Mouse (Mus musculus): ENCODE measurements around the gene Retn.

The Retn gene

DNA sequence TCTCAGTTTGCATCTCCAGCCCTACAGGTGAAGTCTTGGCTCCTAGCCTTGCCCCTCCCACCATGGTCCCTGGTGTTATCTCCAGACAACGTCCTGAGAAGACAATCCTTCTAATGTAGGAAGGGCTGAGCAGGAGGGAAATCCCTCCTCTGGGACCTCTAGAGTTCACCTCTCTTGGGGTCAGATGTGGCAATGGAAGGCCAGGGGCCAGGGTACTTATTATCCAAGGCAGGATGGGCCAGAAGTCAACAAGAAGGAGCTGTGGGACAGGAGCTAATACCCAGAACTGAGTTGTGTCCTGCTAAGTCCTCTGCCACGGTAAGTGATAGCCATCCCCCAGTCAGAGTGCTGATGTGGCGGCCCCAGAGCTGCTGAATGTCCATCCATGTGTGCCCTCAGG is at the start of gene Retn:
Gene Retn, plus strand, starts transcription at position 245 of the 400 bp plus-strand sequence.
- DNase-seq (ENCODE audit: inconsistent ontology term): no peak

DNA sequence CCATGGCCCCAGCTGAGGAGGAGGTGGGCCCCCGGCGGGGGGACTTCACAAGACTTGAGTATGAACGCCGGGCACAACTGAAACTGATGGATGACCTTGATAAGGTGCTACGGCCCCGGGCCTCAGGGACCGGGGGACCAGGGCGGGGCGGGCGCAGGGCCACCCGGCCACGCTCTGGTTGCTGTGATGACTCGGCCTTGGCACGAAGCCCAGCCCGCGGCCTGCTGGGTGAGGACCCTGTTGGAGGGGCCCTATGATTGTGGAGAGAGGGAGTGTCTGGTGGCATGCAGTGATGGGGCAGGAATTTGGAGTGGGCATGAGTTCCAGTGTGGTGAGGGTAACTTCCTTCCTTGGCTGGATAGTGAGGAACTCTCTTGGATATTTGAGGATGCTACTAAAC is 49.0 kb upstream of the Retn start:
- DNase-seq (ENCODE audit: inconsistent ontology term): peak; percentile 79

DNA sequence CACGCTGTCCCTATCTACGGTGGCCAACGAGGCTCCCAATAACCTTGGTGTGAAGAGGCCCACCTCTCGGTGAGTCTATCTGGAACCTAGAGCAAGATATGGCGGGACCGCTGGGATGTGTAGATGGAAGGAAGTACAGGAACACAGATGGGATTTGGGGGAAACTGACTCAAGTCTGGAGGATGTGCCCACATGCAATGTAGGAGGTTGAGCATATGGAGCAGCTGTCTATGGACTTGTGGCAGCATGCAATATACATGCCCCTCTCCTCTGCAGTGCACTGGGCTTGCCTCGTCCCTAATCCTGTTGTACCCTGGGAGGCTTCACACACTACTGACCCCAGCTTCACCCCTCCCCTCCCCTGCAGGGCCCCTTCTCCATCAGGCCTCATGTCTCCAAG is 47.7 kb upstream of the Retn start:
- DNase-seq (ENCODE audit: inconsistent ontology term): no peak

DNA sequence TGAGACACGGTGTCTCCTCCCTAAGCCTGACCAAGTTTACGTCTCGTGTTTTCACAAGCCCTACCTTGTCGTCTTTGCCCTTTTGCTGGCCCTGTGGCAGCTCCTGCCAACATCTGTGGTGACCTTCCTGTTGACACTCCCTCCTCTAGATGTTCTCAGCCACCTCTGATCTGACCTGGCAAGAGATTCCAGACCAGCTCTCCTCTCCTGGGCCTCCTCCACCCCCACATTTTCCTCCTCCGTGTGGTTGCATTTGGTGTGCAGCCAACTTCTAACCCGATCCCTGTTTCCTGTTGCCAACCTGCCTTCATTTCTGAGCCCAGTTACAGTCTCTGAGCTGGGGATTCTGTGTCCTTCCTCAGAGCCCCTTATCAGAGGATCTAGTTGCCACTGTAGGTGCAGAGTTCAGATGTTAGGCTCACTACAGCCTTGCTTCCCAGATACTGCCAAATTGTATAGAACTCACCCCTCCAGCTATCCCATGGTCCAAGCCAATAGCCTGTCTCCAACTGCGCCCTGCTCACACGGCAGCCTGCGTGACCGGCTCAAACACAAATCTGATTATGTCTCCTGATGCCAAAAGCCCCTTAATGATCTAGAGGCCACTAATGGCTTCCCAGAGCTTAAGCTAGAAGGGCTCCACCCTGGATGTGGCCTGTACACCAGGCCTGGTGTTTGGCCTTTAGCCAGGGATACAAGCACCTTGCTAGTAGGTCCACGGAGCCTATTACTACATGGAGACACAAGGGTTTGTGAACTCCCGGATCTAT is 46.3 kb upstream of the Retn start:
- DNase-seq (ENCODE audit: inconsistent ontology term): no peak

DNA sequence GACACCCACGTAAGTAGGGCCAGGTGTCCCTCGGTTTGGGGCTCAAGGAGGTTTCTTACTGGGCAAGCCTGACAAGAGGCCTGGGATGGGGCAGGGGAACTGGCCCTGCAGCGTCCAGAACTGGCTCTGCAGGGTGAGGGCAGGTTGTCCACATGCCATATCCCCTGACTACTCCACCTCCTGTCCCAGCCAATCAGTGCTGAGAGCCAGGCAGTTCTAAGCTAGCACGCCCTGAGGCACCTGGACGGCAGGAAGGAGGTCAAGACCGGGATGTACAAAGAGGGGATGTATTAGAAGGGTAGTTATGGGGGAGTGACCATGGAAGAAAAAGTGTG is 45.8 kb upstream of the Retn start:
- DNase-seq (ENCODE audit: inconsistent ontology term): no peak

DNA sequence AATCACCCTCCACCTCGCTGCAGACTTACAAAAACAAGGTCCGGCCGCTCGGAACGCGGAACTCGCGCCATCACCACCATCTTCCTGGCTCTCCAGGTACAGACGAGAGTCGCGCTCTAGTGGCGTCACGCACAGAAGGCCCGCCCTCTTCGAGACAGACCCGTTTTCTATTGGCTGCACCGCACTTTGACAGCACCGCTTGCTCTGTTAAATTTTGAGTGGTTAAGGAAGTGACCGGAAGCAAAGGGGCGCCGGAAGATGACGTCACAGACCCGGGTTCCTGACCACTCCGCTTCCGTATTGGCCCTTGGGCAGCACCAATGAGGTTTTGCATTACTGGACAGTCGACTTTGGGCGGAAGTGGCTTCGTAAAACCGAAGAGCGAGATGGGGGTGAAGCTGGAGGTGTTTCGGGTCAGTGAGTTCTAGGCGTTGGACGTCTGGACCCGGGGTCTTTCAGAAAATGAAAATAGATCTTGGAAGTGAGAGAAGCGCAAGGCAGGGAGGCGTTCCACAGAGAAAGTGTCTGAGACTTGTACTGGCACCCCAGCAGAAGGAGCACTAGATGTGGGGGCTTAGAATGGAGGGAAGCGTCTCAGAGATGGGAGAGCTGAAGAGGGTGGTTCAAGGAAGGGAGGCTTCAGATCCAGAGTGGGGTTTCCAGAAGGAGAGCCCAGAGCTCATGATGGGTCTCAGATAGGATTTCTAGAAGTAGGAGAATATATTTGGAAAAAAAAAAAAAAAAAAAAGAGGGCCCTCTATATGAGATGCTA is 34.2 kb upstream of the Retn start, which contains the start of the genes Xab2 and Pet100:
Gene Xab2, minus strand, starts transcription at position 118 of the 772 bp plus-strand sequence.
Gene Pet100, plus strand, starts transcription at position 350 of the 772 bp plus-strand sequence.
- DNase-seq (ENCODE audit: inconsistent ontology term): peak; percentile 99

DNA sequence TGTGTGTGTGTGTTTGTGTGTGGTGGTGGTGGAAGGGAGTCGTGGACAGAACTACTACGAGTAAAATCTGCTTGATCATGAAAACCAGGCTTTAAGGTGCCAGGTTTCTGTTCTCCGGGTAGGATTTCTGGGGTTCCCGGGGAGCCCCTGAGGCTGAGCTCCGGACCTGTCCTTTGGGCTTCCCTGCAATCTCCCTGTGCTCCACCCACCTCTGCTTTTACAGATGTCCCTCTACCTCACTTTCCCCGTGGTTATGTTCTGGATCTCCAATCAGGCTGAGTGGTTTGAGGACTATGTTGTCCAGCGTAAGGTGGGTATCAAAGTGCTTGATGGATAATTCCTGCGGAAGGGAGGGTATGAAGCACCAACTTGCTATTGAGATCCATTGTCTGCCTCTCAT is 33.5 kb upstream of the Retn start:
- no peak for DNase-seq (ENCODE audit: inconsistent ontology term)

DNA sequence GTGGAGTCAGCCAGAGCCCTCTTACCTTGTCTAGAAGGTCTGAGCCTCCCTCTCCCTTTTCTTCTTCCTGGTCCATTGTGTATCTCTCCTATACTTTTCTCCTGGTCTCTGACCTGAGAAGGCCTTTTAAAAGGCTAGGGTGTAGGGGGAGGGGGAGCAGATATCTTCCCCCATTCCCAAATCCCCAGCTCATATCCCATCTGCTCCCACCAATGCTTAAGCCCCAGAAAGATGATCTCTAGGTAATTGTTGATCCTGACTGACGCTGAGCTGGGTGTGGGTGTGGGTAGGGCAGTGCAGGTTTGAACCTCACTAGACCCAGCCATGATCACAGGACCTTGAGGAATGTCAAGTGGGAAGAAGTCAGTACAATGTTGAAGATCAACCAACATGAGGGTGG is 30.1 kb upstream of the Retn start, which contains the start of gene Pcp2:
Gene Pcp2, minus strand, starts transcription at position 101 of the 400 bp plus-strand sequence.
- no peak for DNase-seq (ENCODE audit: inconsistent ontology term)

DNA sequence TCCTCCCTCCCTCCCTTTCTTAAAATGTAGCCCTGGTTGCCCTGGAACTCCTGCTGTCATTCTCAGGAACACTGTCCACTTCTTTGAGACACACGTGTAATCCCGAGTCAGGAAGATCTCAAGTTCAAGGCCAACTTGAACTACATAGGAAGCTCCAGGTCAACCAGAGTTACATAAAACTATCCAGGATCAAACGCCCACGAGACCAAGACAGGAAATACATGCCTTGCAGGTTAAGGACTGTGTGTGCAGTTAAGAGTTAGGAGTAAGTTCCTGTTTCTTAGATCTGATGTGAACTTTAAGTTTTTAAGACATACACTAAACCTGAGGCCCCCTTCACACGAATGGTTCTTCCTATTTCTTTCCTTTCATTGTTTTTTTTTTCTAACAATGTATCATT is 28.6 kb upstream of the Retn start:
- DNase-seq (ENCODE audit: inconsistent ontology term): no peak

DNA sequence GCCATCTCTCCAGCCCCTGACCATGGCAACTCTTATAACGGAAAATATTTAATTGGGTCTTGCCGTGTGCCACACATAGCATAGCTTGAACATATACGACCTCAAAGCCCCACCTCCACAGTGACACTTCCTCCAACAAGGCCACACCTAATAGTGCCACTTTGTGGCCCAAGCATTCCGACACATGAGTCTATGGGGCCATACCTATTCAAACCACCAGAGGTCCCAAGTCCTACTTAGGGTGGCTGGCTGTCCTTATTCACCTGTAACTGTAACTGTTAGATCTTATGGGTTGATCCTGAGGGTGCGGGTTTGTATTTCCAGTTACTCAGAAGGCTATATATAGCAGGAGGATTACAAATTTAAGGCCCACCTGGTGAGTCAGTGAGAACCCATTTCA is 27.6 kb upstream of the Retn start:
- no peak for DNase-seq (ENCODE audit: inconsistent ontology term)

DNA sequence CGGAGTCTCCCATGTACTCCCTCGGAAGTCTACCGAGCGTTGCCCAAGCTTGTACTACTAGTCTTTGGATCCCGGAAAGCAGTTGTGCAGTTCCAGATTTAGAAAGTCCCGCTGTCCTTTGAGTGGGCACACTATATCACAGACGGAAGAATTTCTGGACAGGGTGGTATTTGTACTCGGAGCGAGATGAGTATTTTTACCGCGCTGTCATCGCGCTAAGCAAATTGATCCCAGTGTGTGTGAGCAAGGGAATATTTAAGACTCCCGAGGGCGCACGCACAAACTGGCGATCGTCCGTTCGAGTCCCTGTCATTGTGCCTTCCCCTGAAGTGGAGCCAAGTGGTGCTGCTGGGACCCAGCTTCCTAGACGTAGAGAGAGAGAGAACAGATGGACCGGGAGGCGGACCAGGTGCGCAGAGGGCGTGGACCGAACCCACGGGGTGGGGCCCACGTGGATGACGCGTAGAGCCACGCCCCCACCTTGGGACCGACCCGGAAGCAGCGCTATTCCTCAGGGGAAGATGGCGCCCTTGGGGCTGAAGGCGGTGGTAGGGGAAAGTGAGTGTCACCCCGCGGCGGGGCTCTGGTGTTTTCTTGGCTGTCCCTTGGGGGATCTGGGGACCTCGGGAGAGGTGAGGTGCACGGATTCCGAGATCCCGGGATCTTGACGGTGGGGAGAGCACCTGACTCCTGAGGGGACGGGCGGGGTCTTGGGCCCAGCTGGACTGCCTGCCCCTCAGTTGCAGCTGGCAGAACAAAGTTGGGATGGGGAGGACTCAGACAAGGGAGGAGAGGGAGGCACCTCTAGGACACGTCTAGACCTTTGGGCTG is 24.7 kb upstream of the Retn start, which contains the start of gene Stxbp2:
Gene Stxbp2, plus strand, starts transcription at position 309 of the 831 bp plus-strand sequence.
- DNase-seq (ENCODE audit: inconsistent ontology term): peak; percentile 80

DNA sequence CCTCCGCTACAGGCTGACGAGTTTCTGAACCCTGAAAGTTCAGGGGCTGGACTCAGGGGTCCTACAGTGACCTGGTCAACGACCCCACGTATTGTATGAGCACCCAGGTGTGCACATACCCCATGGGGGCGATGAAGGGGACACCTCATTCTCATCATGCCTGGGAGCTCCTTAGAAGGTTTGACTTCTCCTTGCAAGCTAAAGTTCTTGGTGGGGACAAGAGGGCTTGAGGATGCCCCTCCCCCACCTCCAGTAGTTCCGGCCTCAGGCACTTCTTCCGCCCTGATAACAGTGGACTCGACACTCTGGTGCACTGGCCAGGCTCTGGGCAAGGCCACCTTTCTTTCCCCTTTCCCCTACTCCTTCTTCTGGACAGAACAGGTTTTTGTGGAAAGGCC is 24.1 kb upstream of the Retn start:
- no peak for DNase-seq (ENCODE audit: inconsistent ontology term)

DNA sequence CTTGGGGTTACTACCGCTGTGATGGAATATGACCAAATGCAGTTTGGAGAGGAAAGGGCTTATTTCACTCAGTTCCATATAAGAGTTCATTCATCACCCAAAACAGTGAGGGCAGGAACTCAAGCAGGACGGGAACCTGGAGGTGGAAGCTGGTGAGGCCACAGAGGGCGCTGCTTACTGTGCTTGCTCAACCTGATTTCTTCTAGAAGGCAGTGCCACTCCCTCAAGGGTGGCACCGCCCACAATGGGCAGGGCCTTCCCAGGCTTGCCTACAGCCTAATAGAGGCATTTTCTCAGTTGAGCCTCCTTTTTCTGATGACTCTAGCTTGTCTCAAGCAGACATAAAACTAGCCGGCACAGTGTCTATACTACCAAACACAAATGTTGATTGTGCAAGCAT is 9.8 kb upstream of the Retn start:
- DNase-seq (ENCODE audit: inconsistent ontology term): peak; percentile 7

DNA sequence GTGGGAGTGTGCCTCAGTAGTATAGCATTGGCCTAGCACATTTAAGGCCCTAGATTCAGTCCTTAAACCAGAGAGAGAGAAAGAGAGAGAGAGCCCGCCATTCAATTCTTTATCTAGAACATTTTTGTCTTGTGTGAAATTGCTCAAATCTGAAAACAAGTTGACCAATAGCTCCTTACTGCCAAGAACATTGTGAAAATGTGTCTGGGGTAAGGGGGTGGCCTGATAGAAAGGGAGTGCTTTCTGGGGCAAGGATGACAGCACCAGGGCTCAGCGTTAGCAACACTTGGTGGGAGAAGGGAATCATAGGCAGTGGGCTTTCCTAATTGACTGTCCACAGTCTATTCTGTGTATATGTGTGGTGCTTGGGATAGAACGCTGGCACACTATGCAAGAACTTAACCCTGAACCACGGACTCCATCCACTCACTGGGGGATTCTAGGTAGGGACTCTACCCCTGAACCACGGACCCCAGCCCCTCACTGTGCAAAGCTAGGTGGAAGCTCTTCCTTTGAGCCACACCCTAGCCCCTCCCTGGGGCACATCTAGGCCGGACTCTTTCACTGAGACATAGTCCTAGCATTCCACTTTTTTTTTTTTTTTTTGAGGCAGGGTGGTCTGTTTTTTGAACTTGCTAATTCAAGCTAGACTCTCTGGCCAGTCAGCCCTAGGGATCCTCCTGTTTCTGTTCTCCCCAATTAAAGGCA is 8.6 kb upstream of the Retn start:
- DNase-seq (ENCODE audit: inconsistent ontology term): no peak

DNA sequence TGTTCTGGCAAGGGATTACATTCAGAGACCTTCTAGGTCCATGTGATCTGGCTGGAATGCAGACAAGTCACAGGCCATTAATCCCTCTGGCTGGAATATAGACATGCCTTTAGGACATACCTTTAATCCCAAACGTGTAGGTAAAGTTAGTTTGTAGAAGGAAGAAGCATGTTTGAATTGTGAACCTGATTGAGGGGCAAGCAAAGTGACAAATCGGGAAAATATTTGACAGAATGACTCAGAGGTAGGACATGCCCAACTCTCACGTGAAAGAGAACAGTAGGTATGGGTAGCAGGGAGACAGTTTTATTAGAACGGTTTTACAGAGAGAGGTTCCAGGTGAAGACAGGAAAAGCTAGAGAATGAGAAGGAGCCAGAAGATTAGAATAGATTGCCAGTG is 8.0 kb upstream of the Retn start:
- DNase-seq (ENCODE audit: inconsistent ontology term): peak; percentile 42

DNA sequence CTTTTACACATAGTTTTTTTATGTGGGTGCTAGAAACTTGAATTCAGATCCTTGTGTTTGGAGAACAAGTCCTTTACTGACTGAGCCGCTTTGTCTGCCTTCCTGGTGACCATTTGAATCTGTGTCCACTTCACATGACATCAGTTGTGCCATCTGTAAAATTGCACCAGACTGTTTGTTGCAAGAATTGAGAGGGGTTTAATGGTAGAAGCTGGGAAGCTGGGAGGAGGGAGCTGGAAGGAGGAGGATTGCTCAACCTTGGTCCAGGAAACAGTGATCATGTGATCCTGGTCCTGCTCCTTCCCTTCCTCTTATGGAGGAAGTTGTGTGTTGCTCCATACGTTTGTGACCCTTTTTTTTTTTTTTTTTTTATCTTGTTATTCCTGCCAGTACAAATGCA is 7.3 kb upstream of the Retn start:
- no peak for DNase-seq (ENCODE audit: inconsistent ontology term)

DNA sequence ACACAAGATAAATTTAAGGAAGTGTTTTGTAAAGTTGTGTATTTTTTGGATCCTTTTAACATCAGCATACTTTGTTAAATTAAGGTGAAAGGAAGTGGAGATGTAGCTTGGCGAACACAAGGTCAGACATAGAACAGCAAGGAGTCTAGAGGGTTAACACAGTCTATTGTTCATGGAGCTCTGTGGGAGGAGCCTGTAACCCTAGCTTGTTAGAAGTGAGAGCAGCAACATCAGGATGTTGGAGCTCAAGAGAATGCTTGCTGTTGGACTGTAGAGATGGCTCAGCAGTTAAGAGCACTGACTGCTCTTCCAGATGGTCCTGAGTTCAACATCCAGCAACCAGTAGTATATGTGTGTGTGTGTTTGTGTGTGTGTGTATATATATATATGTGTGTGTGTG is 6.6 kb upstream of the Retn start:
- no peak for DNase-seq (ENCODE audit: inconsistent ontology term)

DNA sequence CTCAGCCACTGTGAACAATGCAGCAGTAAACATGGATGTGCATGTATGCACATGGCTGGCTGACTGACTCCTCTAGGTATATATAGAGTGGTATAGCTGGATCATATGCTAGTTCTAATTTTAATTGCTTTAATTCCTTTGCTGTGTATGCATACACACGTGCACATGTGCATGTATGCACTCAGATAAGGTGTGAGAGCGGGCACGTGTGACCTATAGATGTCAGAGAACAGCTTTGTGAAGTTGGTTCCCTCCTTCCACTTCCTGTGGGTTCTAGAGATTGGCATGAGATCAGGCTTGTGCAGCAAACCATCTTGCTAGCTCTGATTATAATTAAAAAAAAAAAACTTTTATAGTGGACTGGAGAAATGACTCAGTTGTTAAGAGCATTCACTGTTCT is 2.7 kb upstream of the Retn start:
- DNase-seq (ENCODE audit: inconsistent ontology term): no peak

DNA sequence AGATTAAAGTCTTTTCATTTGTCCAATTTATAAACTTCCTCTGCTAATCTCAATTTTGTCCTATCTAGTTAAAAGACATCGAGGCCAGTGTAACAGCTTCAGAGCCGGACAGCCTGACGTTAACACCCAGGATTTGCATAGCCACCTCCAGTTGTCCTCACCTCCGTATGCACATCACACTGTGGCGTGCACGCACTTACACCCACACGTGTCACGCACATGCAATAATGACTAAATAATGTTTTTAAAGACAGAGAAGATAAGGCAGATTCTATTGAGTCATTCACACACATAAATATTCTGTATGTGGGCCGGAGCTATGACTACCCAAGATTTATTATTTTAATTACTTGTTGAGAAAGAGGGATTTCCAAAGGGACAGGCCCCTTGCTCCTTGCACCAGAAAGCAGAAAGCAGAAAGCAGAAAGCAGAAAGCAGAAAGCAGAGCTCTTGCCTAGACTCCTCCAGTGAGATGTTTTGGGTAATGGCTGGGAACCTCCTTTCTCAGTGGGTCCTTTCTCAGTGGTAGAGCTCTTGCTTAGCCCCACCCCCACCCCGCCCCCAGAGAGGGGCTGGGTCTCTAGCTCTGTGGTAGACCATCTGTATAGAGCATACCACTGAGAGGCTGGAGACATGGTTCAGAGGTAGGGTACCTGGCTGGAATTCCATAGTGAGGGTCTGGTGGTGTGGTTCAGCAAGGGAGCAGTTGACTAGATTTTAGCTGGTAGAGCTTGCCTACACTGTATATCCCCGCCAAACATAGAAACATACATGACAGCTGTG is 653 bp upstream of the Retn start:
- no peak for DNase-seq (ENCODE audit: inconsistent ontology term)

DNA sequence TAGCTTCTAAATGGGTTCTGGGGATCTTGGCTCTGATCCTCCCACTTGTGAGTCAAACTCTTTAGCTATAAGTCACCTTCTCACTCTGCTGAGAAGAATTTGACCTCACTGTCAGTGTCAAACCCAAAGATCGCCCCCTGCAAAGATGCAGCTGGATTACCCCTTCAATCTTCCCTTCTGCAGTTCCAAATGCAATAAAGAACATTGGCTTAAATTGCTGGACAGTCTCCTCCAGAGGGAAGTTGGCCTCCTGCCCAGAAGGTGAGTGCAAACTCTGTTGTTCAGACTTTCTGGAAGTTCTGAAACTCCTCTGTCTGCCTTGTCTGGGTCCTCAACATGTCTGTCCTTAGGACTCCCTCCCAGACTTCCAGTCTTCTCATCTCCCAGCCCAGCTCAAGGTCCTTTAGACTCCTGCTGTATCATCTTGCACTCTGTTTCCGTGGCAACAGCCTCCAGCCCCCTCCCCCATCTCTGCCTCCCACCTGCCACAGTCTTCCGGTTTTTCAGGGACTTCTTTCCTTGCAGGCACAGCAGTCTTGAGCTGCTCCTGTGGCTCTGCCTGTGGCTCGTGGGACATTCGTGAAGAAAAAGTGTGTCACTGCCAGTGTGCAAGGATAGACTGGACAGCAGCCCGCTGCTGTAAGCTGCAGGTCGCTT is 1.3 kb downstream of the Retn start:
- no peak for DNase-seq (ENCODE audit: inconsistent ontology term)

All from Muller cell, postnatal 12 days (primary cell).